Mouse (Mus musculus) stomach, postnatal 0 days (tissue): ENCODE measurements around the gene Aldh1a2.

Experiments
- CTCF ChIP-seq: IDR thresholded peaks from 2 replicates; pipeline ENCODE4 v1.5.1; 2016; ENCODE audit warnings: antibody characterized with exemption, low read depth, mild to moderate bottlenecking, moderate library complexity
- EP300 ChIP-seq: optimal IDR thresholded peaks from 2 replicates; pipeline ENCODE3; 2016; ENCODE audit warnings: antibody characterized with exemption

DNA sequence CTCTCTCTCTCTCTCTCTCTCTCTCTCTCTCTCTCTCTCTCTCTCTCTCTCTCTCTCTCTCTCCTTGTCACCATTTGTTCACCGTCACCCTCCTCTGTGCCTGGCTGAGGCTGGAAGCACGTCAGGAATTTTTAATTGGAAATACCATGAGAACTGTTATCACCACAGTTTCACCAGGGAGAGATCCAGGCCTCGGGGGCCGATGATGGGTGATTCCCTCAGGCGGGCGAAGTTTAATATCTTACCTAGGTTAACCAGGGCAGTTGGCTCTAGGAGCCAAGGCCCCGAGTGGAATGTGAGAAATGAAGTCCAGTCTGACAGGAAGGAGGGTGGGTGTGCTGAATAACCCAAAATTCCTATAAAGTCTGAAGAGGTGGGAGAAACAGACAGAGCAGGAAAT, 105.8 kb downstream of the Aldh1a2 start:
- TF ChIP-seq EP300 (no peak), CTCF (no peak)
